Mouse (Mus musculus) spleen, postnatal 10 days (tissue): ENCODE measurements around the gene Heatr6.
A peak's percentile ranks its signal among the peaks of the same experiment; 100 is the strongest.

Experiments
- DNase-seq, 2 experiments: peaks; one replicate each; pipeline ENCODE4 v3.0.0; 2021 to 2022; ENCODE audit warnings: low spot score in 2 of 2

The Heatr6 gene

GRCm38 (mm10) chr11:83753581-83754181, at the start of gene Heatr6:
TSS of gene Heatr6 (plus strand) at chr11:83753696.
- DNase-seq: peak; percentile 67 to 90

DNA sequence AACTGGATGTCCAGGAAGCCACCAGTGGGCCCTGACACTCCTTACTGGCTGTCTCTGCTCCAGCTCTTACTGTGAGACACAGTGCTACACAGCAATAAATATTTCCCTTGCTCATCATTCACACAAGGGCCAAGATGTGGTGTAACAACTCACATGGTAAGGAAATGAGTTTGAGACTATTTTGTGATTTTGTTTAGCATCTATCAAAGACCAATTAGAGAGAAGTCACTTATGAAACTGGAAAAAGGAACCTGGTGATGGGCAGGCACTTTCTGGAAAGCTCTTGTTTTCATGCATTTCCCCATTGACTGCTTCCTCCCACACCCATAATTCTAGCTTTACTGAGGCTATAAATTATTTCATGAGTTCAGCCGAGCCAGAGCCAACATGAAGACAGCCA, 49.8 kb upstream of the Heatr6 start, which contains the start of gene Wfdc17:
Gene Wfdc17, plus strand, starts transcription at position 287 of the 400 bp plus-strand sequence.
- DNase-seq: no peak

DNA sequence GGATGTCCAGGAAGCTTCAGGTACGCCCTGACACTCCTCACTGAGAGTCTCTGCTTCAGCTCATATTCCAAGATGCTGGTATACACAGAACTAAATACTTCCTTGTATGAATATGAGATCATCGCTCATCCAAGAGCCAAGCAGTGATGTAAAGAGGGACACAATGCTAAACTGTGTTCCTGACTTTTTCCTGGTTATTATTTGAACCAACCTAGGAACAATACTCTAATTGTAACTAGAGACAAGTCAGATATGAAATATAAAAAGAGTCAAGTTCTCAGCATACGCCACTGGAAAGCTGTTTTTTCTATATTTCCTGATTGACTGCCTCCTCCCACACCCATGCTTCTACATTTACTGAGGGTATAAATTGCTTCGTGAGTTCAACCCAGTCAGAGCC, 44.8 kb upstream of the Heatr6 start, which contains the start of gene Wfdc18:
Gene Wfdc18, plus strand, starts transcription at position 301 of the 400 bp plus-strand sequence.
- DNase-seq: no peak

DNA sequence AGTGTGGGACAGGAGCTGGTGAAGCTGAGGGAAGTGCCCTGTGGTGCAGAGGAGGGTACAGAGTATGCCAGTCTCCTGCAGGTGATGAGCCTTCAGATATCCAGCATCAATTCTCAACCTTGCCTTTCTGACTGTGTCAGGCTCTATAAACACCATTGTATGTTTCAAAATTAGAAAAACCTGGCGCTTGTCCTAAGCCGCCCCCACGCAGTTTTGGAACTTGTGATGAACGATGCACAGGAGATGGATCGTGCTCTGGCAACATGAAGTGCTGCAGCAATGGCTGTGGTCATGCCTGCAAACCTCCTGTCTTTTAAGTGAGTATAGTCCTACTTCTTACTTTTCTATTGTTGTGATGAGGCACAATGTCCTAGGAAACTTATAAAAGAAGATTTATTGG, 43.8 kb upstream of the Heatr6 start:
- DNase-seq: no peak

DNA sequence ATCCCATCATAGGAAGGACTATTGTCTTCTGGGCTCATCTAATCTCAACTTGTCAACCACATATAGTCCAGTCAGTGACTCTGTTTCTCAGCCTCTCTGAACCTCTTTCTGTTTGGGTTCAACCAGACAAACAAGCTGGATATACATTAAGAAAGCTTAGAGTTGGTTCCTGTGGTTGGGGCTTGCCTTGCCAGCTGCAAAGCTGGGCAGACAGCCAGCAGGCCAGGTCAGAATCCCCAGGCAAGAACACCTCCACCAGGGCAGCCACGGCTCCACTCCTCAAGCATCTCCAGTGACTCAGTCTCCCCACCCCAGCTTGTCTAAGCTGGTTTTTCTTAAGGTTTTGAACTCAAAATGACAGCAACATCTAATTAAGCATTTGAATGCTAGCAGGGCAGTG, 40.8 kb upstream of the Heatr6 start:
- DNase-seq: no peak

- DNase-seq: no peak
Observed at GRCm38 (mm10) chr11:83713925-83714324, 39.6 kb upstream of the Heatr6 start.

GRCm38 (mm10) chr11:83717042-83717665, 36.3 kb upstream of the Heatr6 start:
- DNase-seq: no peak

GRCm38 (mm10) chr11:83720766-83721165, 32.7 kb upstream of the Heatr6 start:
- no peak for DNase-seq

GRCm38 (mm10) chr11:83728757-83729432, 24.6 kb upstream of the Heatr6 start:
- no peak for DNase-seq

DNA sequence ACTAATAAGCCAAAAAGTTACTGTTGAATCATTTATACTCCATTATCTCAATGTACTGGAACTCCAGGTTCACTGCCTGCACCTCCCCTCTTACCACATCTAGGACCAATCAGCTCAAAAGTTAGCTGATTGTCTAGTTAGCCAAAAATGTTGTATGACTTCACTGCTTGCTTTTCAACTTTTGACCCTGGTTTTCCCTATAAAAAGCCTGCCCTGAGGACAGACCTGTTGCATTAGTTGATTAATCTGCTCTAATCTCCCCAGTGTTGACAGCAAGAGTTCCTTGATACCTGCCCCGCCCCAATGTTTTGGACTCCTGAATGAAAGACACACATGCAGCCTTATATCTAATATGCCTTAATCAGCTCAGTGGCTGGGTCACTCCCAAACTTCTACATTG, 22.4 kb upstream of the Heatr6 start:
- DNase-seq: no peak

- DNase-seq: no peak
Observed at GRCm38 (mm10) chr11:83733071-83733640, 20.3 kb upstream of the Heatr6 start.

GRCm38 (mm10) chr11:83734215-83734614, 19.3 kb upstream of the Heatr6 start:
- DNase-seq: no peak

DNA sequence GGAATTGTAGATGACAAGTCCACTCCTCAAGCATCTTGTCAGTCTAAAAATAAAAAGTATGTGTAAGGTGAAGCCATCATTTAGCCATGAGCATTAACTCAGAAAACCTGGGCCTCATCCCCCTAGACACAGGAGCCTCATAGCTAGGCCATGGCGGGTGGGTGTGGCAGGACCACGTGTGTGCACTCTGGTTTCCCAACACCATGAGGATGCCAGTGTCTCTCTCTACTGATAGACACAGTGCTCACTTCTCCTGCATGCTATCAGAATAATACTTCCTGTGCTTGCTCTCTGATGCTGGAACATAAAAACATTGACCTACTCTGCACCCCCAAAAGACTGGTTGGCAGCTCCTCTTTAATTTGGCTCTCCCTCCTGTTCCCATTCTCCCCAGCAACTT, 17.6 kb upstream of the Heatr6 start:
- no peak for DNase-seq

GRCm38 (mm10) chr11:83737109-83737558, 16.4 kb upstream of the Heatr6 start:
- peak in 1 of 2 experiments; percentile 2 for DNase-seq

DNA sequence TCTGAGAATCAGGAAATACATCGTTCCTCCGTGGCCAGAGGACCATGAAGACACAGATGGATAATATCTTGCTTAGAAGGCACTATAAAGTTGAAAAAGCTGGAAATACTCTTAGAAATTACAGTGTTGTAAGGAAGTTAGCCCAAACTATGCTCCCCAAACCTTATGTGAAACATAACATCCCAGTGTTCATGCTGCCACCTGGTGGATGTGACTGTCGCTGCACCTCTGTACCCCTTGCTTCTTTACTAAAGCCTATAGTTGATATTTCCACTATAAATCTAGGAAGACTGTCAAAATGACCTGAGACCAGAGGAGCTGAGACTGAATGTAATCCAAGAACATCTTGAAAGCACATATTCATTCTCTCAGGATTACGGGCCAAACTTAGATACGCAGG, 14.3 kb upstream of the Heatr6 start:
- peak; percentile 59 to 82 for DNase-seq

DNA sequence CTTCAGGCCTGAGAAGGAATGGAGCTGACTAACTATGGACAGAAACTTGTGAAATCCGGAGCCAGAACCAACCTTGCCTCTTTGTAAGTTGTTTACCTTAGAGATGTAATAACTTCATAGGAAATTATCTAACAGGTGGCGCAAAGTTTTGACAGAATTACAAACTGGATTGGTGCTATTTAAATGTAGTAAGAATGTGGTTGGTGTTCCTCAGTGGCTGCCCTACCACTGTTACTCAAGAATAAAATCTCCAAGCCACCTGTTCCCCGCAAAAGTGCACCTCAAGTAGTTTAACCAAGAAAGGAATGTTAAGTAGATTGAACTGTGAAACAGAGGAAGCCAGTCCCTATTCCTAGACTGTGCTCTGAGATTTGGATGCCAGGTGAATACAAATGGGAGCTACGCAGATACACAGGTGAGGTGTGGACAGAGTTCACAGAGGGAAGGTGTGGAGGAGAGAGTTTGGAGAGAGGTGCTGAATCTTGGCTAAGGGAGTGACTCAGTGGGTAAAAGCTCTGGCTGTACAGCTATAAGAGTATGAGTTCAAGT, 13.0 kb upstream of the Heatr6 start:
- no peak for DNase-seq

GRCm38 (mm10) chr11:83741841-83742240, 11.7 kb upstream of the Heatr6 start:
- no peak for DNase-seq

- peak in 1 of 2 experiments; percentile 29 for DNase-seq
Observed at GRCm38 (mm10) chr11:83742731-83743355, 10.7 kb upstream of the Heatr6 start.

DNA sequence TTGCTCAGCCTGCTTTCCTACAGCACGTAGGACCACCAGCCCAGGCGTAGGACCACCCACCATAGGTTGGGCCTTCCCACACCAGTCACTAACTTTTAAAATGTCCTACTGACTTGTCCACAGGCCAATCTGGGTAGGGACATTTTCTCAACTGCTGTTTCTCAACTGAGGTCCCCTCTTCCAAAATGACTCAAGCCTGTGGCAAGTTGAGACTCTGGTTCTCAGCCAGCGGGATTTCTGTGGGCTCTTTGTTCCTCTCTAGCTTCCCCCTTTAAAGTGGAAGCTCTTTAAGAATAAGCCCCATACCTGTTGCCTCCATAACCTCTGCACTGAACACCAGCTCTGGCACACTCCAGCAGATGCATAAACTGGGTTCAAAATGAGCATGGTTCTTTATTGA, 10.0 kb upstream of the Heatr6 start:
- no peak for DNase-seq

GRCm38 (mm10) chr11:83746152-83746551, 7.3 kb upstream of the Heatr6 start:
- peak in 1 of 2 experiments; percentile 66 for DNase-seq

DNA sequence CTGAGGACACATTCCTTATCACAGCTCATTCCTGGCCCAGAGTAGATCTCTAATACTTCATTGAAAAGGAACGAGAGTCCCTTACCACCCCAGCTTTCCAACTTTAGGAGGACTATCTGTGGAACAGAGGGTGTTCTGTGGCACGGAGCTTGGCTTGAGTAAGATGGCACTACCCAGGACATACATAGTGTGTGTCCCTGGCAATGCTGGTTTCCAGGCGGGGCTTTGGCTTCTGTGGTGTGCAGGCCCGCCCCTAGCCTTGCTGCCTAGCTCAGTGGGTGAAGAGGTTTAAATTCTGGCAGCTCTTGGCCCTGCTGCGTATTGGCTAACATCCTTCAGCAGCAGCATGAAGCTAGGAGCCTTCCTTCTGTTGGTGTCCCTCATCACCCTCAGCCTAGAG, 6.8 kb upstream of the Heatr6 start, which contains the start of gene Wfdc21:
Gene Wfdc21, plus strand, starts transcription at position 260 of the 400 bp plus-strand sequence.
- DNase-seq: no peak
